Mouse (Mus musculus) embryonic facial prominence, embryonic 15.5 days (tissue): ENCODE results near the gene Majin. TPM values are rescaled to one million over a fixed set of nuclear protein-coding genes. Genes with fewer than 3 reads are reported as not detected.

Source experiments
- ATAC-seq: fragments of 200-750 bp; cut with Nextera tagmentation; 2 replicates; pipeline ENCODE4 v1.8.0; 2017; ENCODE audit warnings: low read depth, moderate TSS enrichment; ENCODE audit not compliant: insufficient number of reproducible peaks, low FRiP score, low TSS enrichment
- H3K27ac ChIP-seq: fragments of 300-500 bp; sonication (generic); replicated peaks from 2 replicates; pipeline ENCODE4 v1.5.1; 2015; ENCODE audit warnings: mild to moderate bottlenecking, inconsistent platforms
- H3K27me3 ChIP-seq: fragments of 300-500 bp; sonication (generic); 2 replicates; pipeline ENCODE4 v1.6.1; 2015; ENCODE audit warnings: inconsistent platforms
- H3K36me3 ChIP-seq: fragments of 300-500 bp; sonication (generic); 2 replicates; pipeline ENCODE4 v1.6.1; 2015; ENCODE audit warnings: mild to moderate bottlenecking, inconsistent platforms
- H3K4me1 ChIP-seq: fragments of 300-500 bp; sonication (generic); 2 replicates; pipeline ENCODE4 v1.6.1; 2015; ENCODE audit warnings: inconsistent platforms
- H3K4me2 ChIP-seq: fragments of 300-500 bp; sonication (generic); replicated peaks from 2 replicates; pipeline ENCODE4 v1.6.1; 2015; ENCODE audit warnings: mild to moderate bottlenecking, inconsistent platforms
- H3K4me3 ChIP-seq: fragments of 300-500 bp; sonication (generic); replicated peaks from 2 replicates; pipeline ENCODE4 v1.5.1; 2015; ENCODE audit warnings: mild to moderate bottlenecking, inconsistent platforms
- H3K9ac ChIP-seq: fragments of 300-500 bp; sonication (generic); 2 replicates; pipeline ENCODE4 v1.6.1; 2015; ENCODE audit warnings: inconsistent platforms
- H3K9me3 ChIP-seq: fragments of 300-500 bp; sonication (generic); replicated peaks from 2 replicates; pipeline ENCODE4 v1.6.1; 2016; ENCODE audit warnings: inconsistent platforms
- WGBS: fragments of 180-500 bp; shearing (Covaris S2); methylation state at CpG from one replicate; pipeline ENCODE4 v1.1.7; 2015; 5-methylcytosine and 5-hydroxymethylcytosine counted together
- polyA plus RNA-seq: library from polyadenylated mRNA; unstranded; fragments of >200 nt; fragmentation: Nextera tagmentation; extraction: Ambion mirVana; gene quantifications from 2 replicates; pipeline ENCODE4 v1.2.1, GENCODE M21; 2015

The Majin gene
- polyA plus RNA-seq, 1 experiment from 2014 or later = 0.13 TPM

DNA sequence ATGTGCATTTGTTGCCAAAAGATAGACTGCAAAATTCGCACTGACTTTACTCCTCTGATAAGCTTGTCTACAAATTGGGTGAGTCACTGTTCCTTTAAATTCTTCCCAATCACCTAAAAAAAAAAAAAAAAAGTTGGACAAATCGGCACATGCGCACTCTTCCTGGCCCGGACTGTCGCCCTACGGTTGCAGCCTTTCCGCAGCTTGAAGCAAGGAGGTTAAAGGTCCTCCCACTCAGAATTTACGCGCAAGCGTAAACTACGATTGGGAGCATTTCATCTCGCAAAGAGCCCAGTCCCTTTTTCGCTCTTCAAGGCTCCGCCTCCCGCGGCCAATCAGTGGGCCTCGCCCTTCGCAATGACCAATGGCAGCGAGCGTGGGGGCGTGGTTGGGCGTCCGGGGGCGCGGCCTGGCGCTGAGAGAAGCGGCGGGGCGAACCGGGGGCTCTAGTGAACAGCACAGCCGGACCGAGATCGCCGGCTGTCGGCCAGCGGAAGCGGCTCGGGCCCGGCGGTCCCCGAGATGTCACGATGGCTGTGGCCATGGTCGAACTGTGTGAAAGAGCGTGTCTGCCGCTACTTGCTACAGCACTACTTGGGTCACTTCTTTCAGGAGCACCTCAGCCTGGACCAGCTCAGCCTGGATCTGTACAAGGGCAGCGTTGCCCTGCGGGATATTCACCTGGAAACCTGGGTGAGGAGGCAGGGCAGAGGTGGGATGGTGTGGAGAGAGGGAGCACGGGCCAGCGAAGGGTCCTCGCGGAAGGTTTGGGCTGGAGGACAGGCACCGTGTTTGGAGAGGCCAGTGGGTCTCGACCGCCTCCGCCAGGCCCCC lies 57.3 kb downstream of the Majin start, which contains the start of gene Atg2a:
TSS of gene Atg2a (plus strand) at position 395 of the 834 bp plus-strand sequence.
- ATAC-seq = peak; percentile 95
- Histone ChIP-seq H3K9me3 (no peaks in the 10 kb centered on the region), H3K9ac (peak within 1 kb of the TSS; percentile 67), H3K4me1 (peaks cover 15% of the 10 kb centered on the region), H3K36me3 (peaks cover 20% of the 10 kb centered on the region), H3K4me3 (peak within 1 kb of the TSS; percentile 91), H3K27ac (peak within 1 kb of the TSS; percentile 73), H3K27me3 (no peaks in the 10 kb centered on the region), H3K4me2 (peak within 1 kb of the TSS; percentile 85)
- WGBS = under 1% methylated on average over 55 of the region's 55 CpGs

DNA sequence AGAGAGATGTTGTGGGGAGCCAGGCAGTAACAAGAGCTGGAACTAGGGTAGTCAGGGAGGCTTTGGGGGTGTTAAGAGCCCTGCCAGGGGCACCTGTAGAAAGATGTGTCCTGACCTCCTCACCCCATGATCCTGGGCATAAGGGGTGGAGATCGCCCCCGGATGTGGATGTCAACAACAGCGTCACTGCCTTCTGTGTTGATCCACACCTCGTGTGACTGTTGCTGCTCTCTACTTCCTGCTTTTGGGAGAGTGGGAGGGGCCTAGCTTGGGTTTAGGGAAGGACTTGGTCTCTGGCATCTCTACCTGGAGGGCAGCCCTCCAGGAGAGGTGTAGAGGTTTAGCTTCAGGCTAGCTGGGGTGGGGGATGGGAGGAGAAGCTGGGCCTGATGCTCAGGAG lies 58.1 kb downstream of the Majin start:
- Histone ChIP-seq H3K9ac (peak overlapping the region; percentile 67), H3K27ac (peak overlapping the region; percentile 55)
- ATAC-seq = no peak

DNA sequence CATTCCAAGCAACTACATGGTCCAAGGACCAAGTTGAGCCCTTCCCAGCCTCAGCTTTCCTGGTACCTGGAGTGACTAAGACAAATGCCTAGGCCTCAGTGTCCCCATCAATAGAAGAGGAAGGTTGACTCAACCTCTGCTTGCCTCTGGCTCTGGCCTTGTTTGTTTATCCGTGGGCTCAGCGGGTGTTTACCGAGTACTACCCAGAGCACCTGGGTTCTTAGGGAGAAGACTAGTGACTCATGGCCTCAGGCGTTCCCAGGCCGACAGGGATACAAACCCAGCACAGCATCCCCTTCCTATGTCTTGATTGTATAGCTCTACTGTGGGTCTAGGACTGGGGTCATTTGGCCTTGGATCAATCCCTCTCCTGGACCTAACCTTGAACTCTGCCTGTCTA lies 59.0 kb downstream of the Majin start:
- H3K27me3 ChIP-seq = no peaks in the 10 kb centered on the region
- WGBS = 69% methylated on average over 5 of the region's 5 CpGs
- peaks cover 38% of the 10 kb centered on the region for H3K36me3 ChIP-seq
- no peak overlapping the region for H3K4me2 ChIP-seq
- no peak overlapping the region for H3K4me3 ChIP-seq
- peaks cover 13% of the 10 kb centered on the region for H3K4me1 ChIP-seq
- H3K9me3 ChIP-seq = no peaks in the 10 kb centered on the region
- H3K27ac ChIP-seq = no peak overlapping the region
- no peak overlapping the region for H3K9ac ChIP-seq
- ATAC-seq = no peak

More for the DNA sequence above, 58.1 kb downstream of the Majin start:
- 0% methylated on average over 4 of the region's 4 CpGs for WGBS
- H3K9me3 ChIP-seq = no peaks in the 10 kb centered on the region
- peaks cover 13% of the 10 kb centered on the region for H3K4me1 ChIP-seq
- H3K4me2 ChIP-seq = peak overlapping the region; percentile 85
- no peaks in the 10 kb centered on the region for H3K27me3 ChIP-seq
- peaks cover 28% of the 10 kb centered on the region for H3K36me3 ChIP-seq
- H3K4me3 ChIP-seq = peak overlapping the region; percentile 91

DNA sequence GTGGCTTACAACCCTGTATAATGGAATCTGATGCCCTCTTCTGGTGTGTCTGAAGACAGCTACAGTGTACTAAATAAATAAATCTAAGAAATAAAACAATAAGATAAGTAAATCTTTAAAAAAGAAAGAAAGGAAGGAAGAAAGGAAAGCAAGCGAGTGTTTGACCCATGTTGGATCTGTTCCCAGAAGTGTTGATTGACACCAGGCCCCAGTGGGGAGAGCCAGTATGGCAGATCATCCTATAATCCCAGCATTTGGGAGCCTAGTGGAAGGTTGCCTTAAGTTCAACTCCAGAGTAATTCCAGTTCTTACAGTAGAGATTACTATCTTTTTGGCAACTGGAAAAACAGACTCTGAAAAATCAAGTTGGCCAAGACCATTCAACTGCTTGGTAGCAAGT lies 61.6 kb downstream of the Majin start:
- no peak overlapping the region for H3K4me3 ChIP-seq
- ATAC-seq = no peak
- H3K9ac ChIP-seq = no peak overlapping the region
- no peaks in the 10 kb centered on the region for H3K9me3 ChIP-seq
- WGBS = 46% methylated on average over 1 of the region's 1 CpGs
- H3K36me3 ChIP-seq = peaks cover 53% of the 10 kb centered on the region
- H3K4me2 ChIP-seq = no peak overlapping the region
- no peak overlapping the region for H3K27ac ChIP-seq
- no peaks in the 10 kb centered on the region for H3K27me3 ChIP-seq
- peaks cover 13% of the 10 kb centered on the region for H3K4me1 ChIP-seq

DNA sequence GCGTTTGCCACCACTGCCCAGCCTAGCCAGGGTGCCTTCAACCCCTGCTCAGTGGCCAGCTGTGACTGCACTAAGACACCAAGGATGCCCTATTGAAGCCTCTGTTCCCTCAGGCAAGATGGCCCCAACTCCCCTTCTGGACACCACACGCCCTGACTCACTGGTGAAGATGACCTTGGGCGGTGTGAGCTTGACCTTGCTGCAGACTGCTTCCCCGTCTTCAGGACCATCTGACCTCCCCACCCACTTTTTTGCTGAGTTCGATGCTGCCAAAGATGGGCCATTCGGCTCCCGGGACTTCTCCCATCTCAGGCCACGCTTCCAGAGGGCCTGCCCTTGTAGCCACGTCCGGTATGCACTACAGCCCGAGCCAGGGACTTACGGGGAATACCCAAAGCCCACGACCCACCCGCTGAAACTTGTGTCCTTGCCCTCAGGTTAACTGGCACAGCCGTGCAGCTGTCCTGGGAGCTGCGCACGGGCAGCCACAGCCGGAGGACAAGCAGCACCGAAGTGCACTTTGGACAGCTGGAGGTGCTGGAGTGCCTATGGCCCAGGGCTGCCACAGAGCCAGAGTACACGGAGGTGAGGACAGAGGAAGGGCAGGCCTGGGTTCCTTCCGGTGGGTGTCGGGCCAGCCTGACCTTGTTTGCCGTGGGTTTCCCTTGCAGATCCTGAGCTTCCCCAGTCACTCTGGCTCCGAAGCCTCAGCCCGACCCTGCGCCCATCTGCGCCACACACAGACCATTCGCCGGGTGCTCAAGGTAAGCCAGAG lies 63.5 kb downstream of the Majin start:
- H3K27ac ChIP-seq = no peak overlapping the region
- no peak for ATAC-seq
- H3K9me3 ChIP-seq = no peaks in the 10 kb centered on the region
- no peak overlapping the region for H3K9ac ChIP-seq
- no peaks in the 10 kb centered on the region for H3K27me3 ChIP-seq
- 92% methylated on average over 29 of the region's 29 CpGs for WGBS
- H3K36me3 ChIP-seq = peaks cover 69% of the 10 kb centered on the region
- peaks cover 6% of the 10 kb centered on the region for H3K4me1 ChIP-seq
- H3K4me3 ChIP-seq = no peak overlapping the region
- no peak overlapping the region for H3K4me2 ChIP-seq

DNA sequence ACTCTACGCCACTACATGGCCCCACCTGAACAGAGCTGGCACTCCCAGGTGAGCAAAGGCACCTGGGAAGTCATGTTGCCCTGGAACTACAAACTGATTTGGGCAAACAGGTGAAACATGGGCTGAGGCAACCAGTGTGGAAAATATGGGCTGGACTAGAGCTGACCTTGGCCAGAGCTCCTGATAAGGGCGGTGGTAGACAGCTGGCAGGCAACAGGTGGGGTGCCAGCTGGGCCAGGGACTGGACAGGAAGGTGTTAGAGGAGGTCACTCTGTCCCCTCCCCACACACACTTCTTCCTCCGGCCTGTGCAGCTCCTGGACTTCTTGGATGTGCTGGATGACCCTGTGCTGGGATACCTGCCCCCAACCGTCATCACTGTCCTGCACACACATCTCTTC lies 68.8 kb downstream of the Majin start:
- WGBS = 88% methylated on average over 4 of the region's 4 CpGs
- Histone ChIP-seq H3K36me3 (peaks cover 87% of the 10 kb centered on the region), H3K9ac (no peak overlapping the region)

DNA sequence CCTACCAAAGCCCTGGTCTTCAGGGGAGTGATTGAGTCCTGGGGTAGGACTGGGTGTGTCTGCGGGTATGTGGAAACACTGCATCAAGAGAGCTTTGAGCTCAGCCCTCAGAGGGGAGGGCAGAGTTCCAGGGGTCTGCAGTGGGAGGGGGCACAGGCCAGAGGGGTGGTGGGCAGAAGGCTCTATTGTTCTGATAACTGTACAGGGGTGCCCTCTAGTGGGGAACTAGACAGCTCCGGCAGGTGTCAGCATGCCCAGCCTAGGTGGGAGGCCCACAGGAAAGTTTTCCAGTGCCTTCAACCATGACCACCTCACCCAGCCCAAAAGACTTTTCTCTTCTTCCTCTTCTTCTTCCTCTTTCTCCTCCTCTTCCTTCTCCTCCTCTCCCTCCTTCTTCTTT lies 76.2 kb downstream of the Majin start:
- peaks cover 64% of the 10 kb centered on the region for H3K36me3 ChIP-seq
- 67% methylated on average over 2 of the region's 2 CpGs for WGBS

More for the DNA sequence above, 68.8 kb downstream of the Majin start:
- H3K27me3 ChIP-seq = no peaks in the 10 kb centered on the region
- ATAC-seq = no peak
- H3K9me3 ChIP-seq = no peaks in the 10 kb centered on the region
- H3K4me1 ChIP-seq = no peaks in the 10 kb centered on the region
- H3K27ac ChIP-seq = no peak overlapping the region
- H3K4me2 ChIP-seq = no peak overlapping the region
- no peak overlapping the region for H3K4me3 ChIP-seq

DNA sequence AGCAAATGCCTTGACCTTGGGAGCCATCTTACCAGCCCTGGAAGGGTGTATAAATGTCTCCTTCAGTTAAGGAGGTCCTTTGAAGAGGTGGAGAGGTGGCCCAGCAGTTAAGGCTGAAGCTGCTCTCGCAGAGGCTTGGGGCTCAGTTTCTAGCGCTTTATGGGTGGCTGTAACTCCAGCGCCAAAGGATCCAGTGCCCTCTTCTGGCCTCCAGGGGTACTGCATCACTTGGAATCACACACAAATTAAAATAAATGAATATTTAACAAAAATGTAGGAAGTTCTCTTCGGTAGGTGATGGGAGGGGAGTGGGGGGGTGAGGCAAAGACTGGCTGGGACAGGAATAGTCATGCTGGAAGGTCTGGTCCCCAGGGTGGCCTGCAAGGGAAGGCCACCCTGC lies 76.8 kb downstream of the Majin start:
- Histone ChIP-seq H3K4me2 (no peak overlapping the region), H3K27me3 (no peaks in the 10 kb centered on the region), H3K36me3 (peaks cover 59% of the 10 kb centered on the region), H3K9me3 (no peaks in the 10 kb centered on the region), H3K27ac (no peak overlapping the region), H3K4me3 (no peak overlapping the region), H3K9ac (no peak overlapping the region), H3K4me1 (no peaks in the 10 kb centered on the region)
- 81% methylated on average over 4 of the region's 4 CpGs for WGBS
- ATAC-seq = no peak

More for the DNA sequence above, 76.2 kb downstream of the Majin start:
- no peak for ATAC-seq
- Histone ChIP-seq H3K9ac (no peak overlapping the region), H3K9me3 (no peaks in the 10 kb centered on the region), H3K27me3 (no peaks in the 10 kb centered on the region), H3K4me1 (no peaks in the 10 kb centered on the region), H3K4me2 (no peak overlapping the region), H3K27ac (no peak overlapping the region), H3K4me3 (no peak overlapping the region)

DNA sequence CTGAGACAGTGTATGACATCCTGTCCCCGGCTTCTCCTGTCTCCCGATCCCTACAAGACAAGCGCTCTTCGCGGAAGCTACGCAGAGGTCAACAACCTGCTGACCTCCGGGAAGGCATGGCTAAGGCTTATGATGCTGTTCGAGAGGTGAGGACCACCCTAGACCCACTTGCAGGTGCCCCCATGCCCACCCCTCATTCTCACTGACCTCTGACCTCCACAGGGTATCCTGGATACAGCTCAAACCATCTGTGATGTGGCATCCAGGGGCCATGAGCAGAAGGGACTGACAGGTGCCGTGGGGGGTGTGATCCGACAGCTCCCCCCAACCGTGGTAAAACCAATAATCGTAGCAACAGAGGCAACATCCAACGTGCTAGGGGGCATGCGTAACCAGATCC lies 77.2 kb downstream of the Majin start:
- WGBS = 90% methylated on average over 14 of the region's 14 CpGs
- peaks cover 55% of the 10 kb centered on the region for H3K36me3 ChIP-seq

DNA sequence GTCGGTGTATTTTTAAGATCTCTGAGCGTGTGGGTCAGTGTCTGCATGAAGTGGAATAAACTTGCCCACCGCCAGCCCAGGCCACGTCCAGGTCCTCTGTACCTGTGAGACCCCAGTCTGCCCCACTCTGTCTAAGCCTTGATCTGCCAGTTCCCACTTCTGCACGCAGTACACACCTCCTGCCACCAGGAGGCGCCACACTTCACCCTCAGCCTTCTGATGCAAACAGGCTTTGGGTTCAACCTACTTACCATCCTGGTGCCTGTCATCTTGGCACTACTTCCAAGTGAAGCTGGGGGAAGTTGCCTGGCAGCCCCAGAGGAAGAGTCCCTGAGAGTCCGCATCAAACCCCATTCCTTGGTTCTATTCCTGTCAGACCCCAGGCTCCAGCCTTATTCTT lies 78.0 kb downstream of the Majin start:
- Histone ChIP-seq H3K9ac (no peak overlapping the region), H3K9me3 (no peaks in the 10 kb centered on the region), H3K4me2 (no peak overlapping the region), H3K4me3 (no peak overlapping the region), H3K36me3 (peaks cover 46% of the 10 kb centered on the region), H3K27ac (no peak overlapping the region), H3K4me1 (no peaks in the 10 kb centered on the region), H3K27me3 (no peaks in the 10 kb centered on the region)
- 63% methylated on average over 7 of the region's 7 CpGs for WGBS
- ATAC-seq = no peak

More for the DNA sequence above, 77.2 kb downstream of the Majin start:
- no peak overlapping the region for H3K9ac ChIP-seq
- no peaks in the 10 kb centered on the region for H3K27me3 ChIP-seq
- ATAC-seq = no peak
- H3K4me1 ChIP-seq = no peaks in the 10 kb centered on the region
- H3K4me3 ChIP-seq = no peak overlapping the region
- no peak overlapping the region for H3K27ac ChIP-seq
- H3K9me3 ChIP-seq = no peaks in the 10 kb centered on the region
- no peak overlapping the region for H3K4me2 ChIP-seq

DNA sequence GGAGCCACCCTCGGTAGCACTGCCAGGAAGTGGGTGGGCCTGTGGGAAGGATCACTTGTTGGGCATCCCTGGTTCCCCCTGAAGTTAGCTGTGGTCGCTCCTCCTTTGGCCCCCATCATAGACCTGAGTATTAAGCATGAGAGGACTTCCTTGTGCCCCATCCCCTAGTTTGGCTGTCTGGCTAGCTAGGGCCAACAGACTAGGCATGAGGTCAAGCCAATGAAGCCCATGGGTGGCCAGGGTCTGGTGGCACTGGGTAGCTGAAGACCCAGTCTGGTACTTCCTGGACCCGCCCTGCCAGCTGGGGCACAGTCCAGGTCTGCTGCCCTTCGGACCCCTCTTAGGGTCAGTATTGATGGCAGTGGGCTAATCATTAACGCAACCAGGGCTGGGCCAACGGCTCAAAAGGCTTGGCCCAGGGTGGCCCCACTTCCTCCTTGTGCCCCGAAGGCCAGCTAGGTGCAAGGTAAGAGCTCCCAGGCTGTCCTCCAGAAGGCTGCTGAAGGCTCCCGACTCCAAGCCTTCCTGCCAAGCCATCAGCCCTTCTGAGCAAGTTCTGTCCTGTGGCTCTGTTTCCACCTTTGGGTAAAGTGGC lies 78.7 kb downstream of the Majin start:
- H3K27me3 ChIP-seq = no peaks in the 10 kb centered on the region
- H3K9ac ChIP-seq = no peak overlapping the region
- no peak overlapping the region for H3K27ac ChIP-seq
- WGBS = 93% methylated on average over 8 of the region's 8 CpGs
- H3K4me2 ChIP-seq = no peak overlapping the region
- no peaks in the 10 kb centered on the region for H3K9me3 ChIP-seq
- no peak overlapping the region for H3K4me3 ChIP-seq
- H3K36me3 ChIP-seq = peaks cover 39% of the 10 kb centered on the region
- ATAC-seq = no peak
- H3K4me1 ChIP-seq = no peaks in the 10 kb centered on the region
